Mouse (Mus musculus): ENCODE data around the gene Dhx35. TPM values are rescaled to one million over a fixed set of nuclear protein-coding genes. Genes with fewer than 3 reads are reported as not detected.

The Dhx35 gene
- polyA plus RNA-seq, 1 experiment from 2014 or later, result 5.6 TPM

- Histone ChIP-seq H3K4me1 (replicated peaks; ENCODE audit: control insufficient read depth, insufficient read depth) (no peaks in the 10 kb centered on the region), H3K4me3 (ENCODE audit: low read depth, low read length) (no peak overlapping the region), H3K27me3 (ENCODE audit: control insufficient read depth, insufficient read depth, low read length) (no peaks in the 10 kb centered on the region), H3K9me3 (ENCODE audit: control insufficient read depth, low read length) (no peaks in the 10 kb centered on the region), H3K36me3 (ENCODE audit: control insufficient read depth, insufficient read depth, low read length) (no peaks in the 10 kb centered on the region), H3K27ac (replicated peaks) (no peak overlapping the region), H3K4me2 (replicated peaks; ENCODE audit: low read depth) (no peak overlapping the region), H3K9ac (ENCODE audit: low read length) (no peak overlapping the region)
- TF ChIP-seq CTCF (IDR thresholded peaks at IDR 0.05; ENCODE audit: low read depth), result no peak
- TF ChIP-seq EP300 (optimal IDR thresholded peaks at IDR 0.05), result no peak
- 26% methylated on average over 16 of the region's 16 CpGs for WGBS
- ATAC-seq (ENCODE audit: low FRiP score, low TSS enrichment) (peak; percentile 8; the same call in 1 of the 2 replicates), DNase-seq (ENCODE audit: low spot score) (no peak)
Measured at GRCm38 (mm10) chr2:158893171-158893853, 98.7 kb downstream of the Dhx35 start.

GRCm38 (mm10) chr2:158898469-158899196 lies 104.0 kb downstream of the Dhx35 start:
- H3K27ac ChIP-seq (replicated peaks), result no peak overlapping the region
- no peaks in the 10 kb centered on the region for H3K27me3 ChIP-seq (ENCODE audit: control insufficient read depth, insufficient read depth, low read length)
- H3K4me1 ChIP-seq (replicated peaks; ENCODE audit: control insufficient read depth, insufficient read depth), result no peaks in the 10 kb centered on the region
- H3K36me3 ChIP-seq (ENCODE audit: control insufficient read depth, insufficient read depth, low read length), result no peaks in the 10 kb centered on the region
- H3K4me2 ChIP-seq (replicated peaks; ENCODE audit: low read depth), result no peak overlapping the region
- H3K4me3 ChIP-seq (ENCODE audit: low read depth, low read length), result no peak overlapping the region
- WGBS, result 37% methylated on average over 13 of the region's 13 CpGs
- no peaks in the 10 kb centered on the region for H3K9me3 ChIP-seq (ENCODE audit: control insufficient read depth, low read length)
- TF ChIP-seq EP300 (optimal IDR thresholded peaks at IDR 0.05) (no peak), CTCF (IDR thresholded peaks at IDR 0.05; ENCODE audit: low read depth) (no peak)
- ATAC-seq (ENCODE audit: low FRiP score, low TSS enrichment) (no peak), DNase-seq (ENCODE audit: low spot score) (no peak)
- H3K9ac ChIP-seq (ENCODE audit: low read length), result no peak overlapping the region

Other genes starting within 250 kb of the Dhx35 start
- not detected in 2 replicates for gene Slc32a1, start 184.0 kb upstream of the Dhx35 start, polyA plus RNA-seq (2015; fragmentation: Nextera tagmentation; extraction: Ambion mirVana)
- gene Actr5, start 169.9 kb upstream of the Dhx35 start, polyA plus RNA-seq (2015; fragmentation: Nextera tagmentation; extraction: Ambion mirVana), result 5.1 and 5.2 TPM in 2 replicates
- 2.0 and 2.1 TPM in 2 replicates for gene Ppp1r16b, start 129.4 kb upstream of the Dhx35 start, polyA plus RNA-seq (2015; fragmentation: Nextera tagmentation; extraction: Ambion mirVana)
- gene Fam83d, start 26.7 kb upstream of the Dhx35 start, polyA plus RNA-seq (2015; fragmentation: Nextera tagmentation; extraction: Ambion mirVana), result 61.1 and 61.3 TPM in 2 replicates

Data from stomach, postnatal 0 days (tissue).